Mouse (Mus musculus) liver, adult 2 months (tissue): ENCODE data around the gene Cyb5b. TPM values are rescaled to one million over a fixed set of nuclear protein-coding genes. Genes with fewer than 3 reads are reported as not detected.

ENCODE experiments used
- DNase-seq: peaks from one replicate; pipeline ENCODE4 v3.0.0-alpha.2; 2011; ENCODE audit warnings: low read depth, low spot score; ENCODE audit errors: extremely low read depth
- H3K27ac ChIP-seq: fragments of 200-500 bp; replicated peaks from 2 replicates; pipeline ENCODE4 v1.5.1; 2012; ENCODE audit warnings: low read depth, mild to moderate bottlenecking, control low read depth, inconsistent platforms, low read length; ENCODE audit not compliant: insufficient read depth
- H3K27me3 ChIP-seq: fragments of 200-500 bp; 2 replicates; pipeline ENCODE4 v1.6.1; 2012; ENCODE audit warnings: mild to moderate bottlenecking, moderate library complexity, low read length, inconsistent platforms; ENCODE audit not compliant: control insufficient read depth, insufficient read depth
- H3K36me3 ChIP-seq: fragments of 200-500 bp; 2 replicates; pipeline ENCODE4 v1.6.1; 2012; ENCODE audit warnings: low read length, inconsistent platforms; ENCODE audit not compliant: control insufficient read depth, insufficient read depth
- H3K4me1 ChIP-seq: fragments of 200-500 bp; 2 replicates; pipeline ENCODE4 v1.6.1; 2011; ENCODE audit warnings: low read length; ENCODE audit not compliant: control insufficient read depth, insufficient read depth
- H3K4me3 ChIP-seq: fragments of 200-500 bp; 2 replicates; pipeline ENCODE4 v1.5.1; 2011; ENCODE audit warnings: low read depth, mild to moderate bottlenecking, control low read depth, low read length, moderate library complexity; ENCODE audit not compliant: insufficient read depth
- H3K79me2 ChIP-seq: fragments of 200-500 bp; 2 replicates; pipeline ENCODE4 v1.6.1; 2012; ENCODE audit warnings: inconsistent platforms, mild to moderate bottlenecking, low read length, moderate library complexity; ENCODE audit not compliant: control insufficient read depth, insufficient read depth
- H3K9ac ChIP-seq: fragments of 200-500 bp; 2 replicates; pipeline ENCODE4 v1.6.1; 2012; ENCODE audit warnings: low read depth, mild to moderate bottlenecking, control low read depth, inconsistent platforms, low read length
- CTCF ChIP-seq: fragments of 200-500 bp; IDR thresholded peaks from 2 replicates; pipeline ENCODE4 v1.5.1; 2011; ENCODE audit warnings: low read depth, low read length, control low read depth
- POLR2A ChIP-seq: fragments of 200-500 bp; IDR thresholded peaks from 2 replicates; pipeline ENCODE4 v1.6.1; 2011; ENCODE audit warnings: low read length, control low read depth; ENCODE audit not compliant: insufficient read depth; ENCODE audit errors: extremely low read depth
- WGBS: fragments of 180-500 bp; shearing (Covaris S2); methylation state at CpG from one replicate; pipeline ENCODE4 v1.1.7; 2018; 5-methylcytosine and 5-hydroxymethylcytosine counted together
- polyA plus RNA-seq: library from polyadenylated mRNA; depleted of rRNA; stranded (reverse); fragments of >200 nt; gene quantifications from 2 replicates; pipeline ENCODE4 v1.2.3, GENCODE M21; 2012
- total RNA-seq: library from RNA; depleted of rRNA; stranded (reverse); fragments of >200 nt; gene quantifications from 2 replicates; pipeline ENCODE4 v1.2.3, GENCODE M21; 2014

Gene Cyb5b
- total and polyA plus RNA-seq, 2 experiments: 223 to 256 TPM

- Histone ChIP-seq H3K9ac (no peak overlapping the region), H3K79me2 (no peaks in the 10 kb centered on the region), H3K4me3 (no peak overlapping the region), H3K4me1 (no peaks in the 10 kb centered on the region), H3K27ac (no peak overlapping the region), H3K27me3 (no peaks in the 10 kb centered on the region), H3K36me3 (no peaks in the 10 kb centered on the region)
- WGBS: 86% methylated on average over 9 of the region's 9 CpGs
- no peak for DNase-seq
- TF ChIP-seq CTCF: no peak
- TF ChIP-seq POLR2A: no peak
Measured at GRCm38 (mm10) chr8:107110629-107111330, 39.7 kb upstream of the Cyb5b start.

- WGBS: 81% methylated on average over 10 of the region's 11 CpGs
- no peak for DNase-seq
Measured at GRCm38 (mm10) chr8:107111340-107112105, 38.9 kb upstream of the Cyb5b start.

GRCm38 (mm10) chr8:107113209-107113608 is 37.2 kb upstream of the Cyb5b start:
- TF ChIP-seq CTCF (no peak), POLR2A (no peak)
- H3K27ac ChIP-seq: no peak overlapping the region
- 65% methylated on average over 4 of the region's 4 CpGs for WGBS
- H3K9ac ChIP-seq: no peak overlapping the region
- DNase-seq: no peak
- H3K36me3 ChIP-seq: no peaks in the 10 kb centered on the region
- H3K79me2 ChIP-seq: no peaks in the 10 kb centered on the region
- peaks cover 4% of the 10 kb centered on the region for H3K4me1 ChIP-seq
- no peaks in the 10 kb centered on the region for H3K27me3 ChIP-seq
- H3K4me3 ChIP-seq: no peak overlapping the region

More at GRCm38 (mm10) chr8:107111340-107112105, 38.9 kb upstream of the Cyb5b start:
- no peaks in the 10 kb centered on the region for H3K79me2 ChIP-seq
- no peak for TF ChIP-seq CTCF
- no peak for TF ChIP-seq POLR2A
- H3K9ac ChIP-seq: no peak overlapping the region
- H3K36me3 ChIP-seq: no peaks in the 10 kb centered on the region
- no peak overlapping the region for H3K27ac ChIP-seq
- no peak overlapping the region for H3K4me3 ChIP-seq
- H3K4me1 ChIP-seq: peaks cover 2% of the 10 kb centered on the region
- H3K27me3 ChIP-seq: no peaks in the 10 kb centered on the region

- H3K9ac ChIP-seq: no peak overlapping the region
- no peaks in the 10 kb centered on the region for H3K79me2 ChIP-seq
- no peak for DNase-seq
- WGBS: 66% methylated on average over 19 of the region's 19 CpGs
- no peaks in the 10 kb centered on the region for H3K27me3 ChIP-seq
- H3K27ac ChIP-seq: no peak overlapping the region
- no peak overlapping the region for H3K4me3 ChIP-seq
- H3K36me3 ChIP-seq: no peaks in the 10 kb centered on the region
- no peak for TF ChIP-seq CTCF
- no peak for TF ChIP-seq POLR2A
- H3K4me1 ChIP-seq: peaks cover 14% of the 10 kb centered on the region
Measured at GRCm38 (mm10) chr8:107114150-107115007, 36.1 kb upstream of the Cyb5b start.

GRCm38 (mm10) chr8:107115008-107115320 is 35.5 kb upstream of the Cyb5b start:
- no peaks in the 10 kb centered on the region for H3K79me2 ChIP-seq
- H3K4me1 ChIP-seq: peaks cover 14% of the 10 kb centered on the region
- H3K9ac ChIP-seq: no peak overlapping the region
- H3K27me3 ChIP-seq: no peaks in the 10 kb centered on the region
- no peak for DNase-seq
- H3K27ac ChIP-seq: no peak overlapping the region
- no peaks in the 10 kb centered on the region for H3K36me3 ChIP-seq
- 71% methylated on average over 10 of the region's 10 CpGs for WGBS
- no peak overlapping the region for H3K4me3 ChIP-seq
- TF ChIP-seq POLR2A: no peak
- TF ChIP-seq CTCF: no peak
